ENCODE assay signal across 12 mouse cellular contexts in genomic region chr10:61286246-61286645, GRCm38 (mm10). TPM values are rescaled to one million over a fixed set of nuclear protein-coding genes. Genes with fewer than 3 reads are reported as not detected.
DNase-seq lines count a peak whose midpoint lies in the region; ATAC-seq lines count a peak whose summit lies in the region.
"Had no signal": no experiment of that assay in that cellular context is flagged by ENCODE, and none has a peak within 500 bp of the region (broad histone marks: within the 10 kb centered on the region; RNA-seq: fewer than 3 reads in every experiment).

No protein-coding gene starts in this region.

- H3K36me3 ChIP-seq in heart, embryonic 11.5 days (ENCODE audit: control insufficient read depth, insufficient read depth, low read length) = no peaks in the 10 kb centered on the region
- H3K36me3 ChIP-seq: liver, embryonic 15.5 days had no signal

- peaks cover 4% of the 10 kb centered on the region; the same call in 1 of the 2 replicates for H3K4me1 ChIP-seq in heart, embryonic 11.5 days (ENCODE audit: control insufficient read depth, insufficient read depth, low read length)

- no peak overlapping the region for H3K4me2 ChIP-seq in heart, embryonic 11.5 days
- H3K4me2 ChIP-seq: liver, embryonic 15.5 days had no signal

- H3K27ac ChIP-seq in heart, embryonic 11.5 days (ENCODE audit: low read depth, low read length) = peak overlapping the region; percentile 59; the same call in 1 of the 2 replicates
- H3K27ac ChIP-seq: liver, embryonic 15.5 days had no signal

- no peak for DNase-seq in heart, postnatal 36 days
- peak; percentile 96 for DNase-seq in 3T3-L1 (ENCODE audit: low read depth, low spot score)
- peak; percentile 94 for DNase-seq in NIH3T3 (ENCODE audit: low read depth)
- DNase-seq in heart, postnatal 4 days = peak; percentile 46
- DNase-seq in T-cell, adult 2 months (ENCODE audit: low spot score) = no peak
- no peak for DNase-seq in frontal cortex, postnatal 10 days (ENCODE audit: low spot score in 2 of 2)
- DNase-seq: thymus, adult 18-20 months had no signal

- intact Hi-C loops in heart, postnatal 36 days (cut with DNase I) = no loop called here

- H3K27me3 ChIP-seq in heart, embryonic 11.5 days (ENCODE audit: control insufficient read depth, insufficient read depth, low read length) = no peaks in the 10 kb centered on the region
- H3K27me3 ChIP-seq: liver, embryonic 15.5 days had no signal

- no peak overlapping the region for H3K4me3 ChIP-seq in heart, embryonic 11.5 days (ENCODE audit: low read depth, low read length)
- H3K4me3 ChIP-seq: liver, embryonic 15.5 days had no signal

- H3K9ac ChIP-seq in heart, embryonic 11.5 days (ENCODE audit: low read depth, low read length) = no peak overlapping the region
- H3K9ac ChIP-seq: liver, embryonic 15.5 days had no signal

- 67% methylated on average over 7 of the region's 7 CpGs for WGBS in heart, embryonic 11.5 days (ENCODE audit: insufficient replicate concordance)

- no peaks in the 10 kb centered on the region for H3K9me3 ChIP-seq in heart, embryonic 11.5 days (replicated peaks; ENCODE audit: control insufficient read depth, low read length)
- H3K9me3 ChIP-seq: liver, embryonic 15.5 days had no signal

- no peak for ATAC-seq in heart, embryonic 11.5 days (replicated peaks; ENCODE audit: insufficient number of reproducible peaks, low FRiP score, low TSS enrichment)
- ATAC-seq in granulocyte monocyte progenitor cell, adult 5-6 weeks (replicated peaks; ENCODE audit: poor library complexity, severe bottlenecking) = no peak

RNA-seq across cellular contexts. Expression of gene Prf1, which starts 11.4 kb away (rescaled TPM):
- polyA plus RNA-seq in heart, embryonic 11.5 days (2014; fragmentation: Nextera tagmentation; extraction: Ambion mirVana) = 0.10 TPM in 1 of 2 replicates, not detected in the other
- total RNA-seq in heart, postnatal 36 days (2021) = under 1 TPM in 1 of 2 experiments, not detected in 1; 0.11 TPM
- under 1 TPM in 1 of 2 experiments, not detected in 1; 0.09 TPM for total RNA-seq in heart, postnatal 4 days (2021)
- not detected in 2 replicates for total RNA-seq in granulocyte monocyte progenitor cell, adult 5-6 weeks (2014; fragmentation: Nextera tagmentation)
- total RNA-seq in granulocyte monocyte progenitor cell, adult 5-6 weeks (2017) = not detected in 2 replicates
- total RNA-seq: gastrocnemius, adult 8-10 months had no signal
- polyA plus RNA-seq: cortical plate, adult 2 months had no signal

RNA-seq across cellular contexts. Expression of gene Adamts14, which starts 13.0 kb away (rescaled TPM):
- 0.59 and 0.64 TPM in 2 replicates for polyA plus RNA-seq in heart, embryonic 11.5 days (2014; fragmentation: Nextera tagmentation; extraction: Ambion mirVana)
- total RNA-seq in heart, postnatal 36 days (2021) = 1 to 10 TPM in 1 of 2 experiments, under 1 TPM in 1; 0.83 to 1.9 TPM
- total RNA-seq in heart, postnatal 4 days (2021) = 1 to 10 TPM; 6.9 to 7.5 TPM
- total RNA-seq in granulocyte monocyte progenitor cell, adult 5-6 weeks (2014; fragmentation: Nextera tagmentation) = 0.17 TPM in 1 of 2 replicates, not detected in the other
- not detected in 2 replicates for total RNA-seq in granulocyte monocyte progenitor cell, adult 5-6 weeks (2017)

Comparison
In these comparisons a context has a peak if more than half of its experiments do, and no peak if none do; other contexts are left out.
1. DNase-seq: peak in 3T3-L1 (single experiment), NIH3T3 (single experiment) and heart, postnatal 4 days (single experiment); none in heart, postnatal 36 days (0 of 2), T-cell, adult 2 months (single experiment) and frontal cortex, postnatal 10 days (0 of 2).